Mouse (Mus musculus): Measurements from ENCODE around the gene Dock4. TPM values are rescaled to one million over a fixed set of nuclear protein-coding genes. Genes with fewer than 3 reads are reported as not detected.

The Dock4 gene
- polyA plus RNA-seq, 2 experiments = 7.7 to 12.2 TPM

- H3K9me3 ChIP-seq (ENCODE audit: control insufficient read depth, low read length) = no peaks in the 10 kb centered on the region
- H3K4me2 ChIP-seq (replicated peaks; ENCODE audit: low read depth, low read length, severe bottlenecking) = no peak overlapping the region
- H3K4me3 ChIP-seq (replicated peaks; ENCODE audit: low read length) = no peak overlapping the region
- H3K27me3 ChIP-seq (ENCODE audit: control insufficient read depth, insufficient read depth, low read length) = no peaks in the 10 kb centered on the region
- DNase-seq (ENCODE audit: low spot score) (no peak), ATAC-seq (ENCODE audit: low FRiP score, low read depth) (no peak)
- no peak overlapping the region for H3K9ac ChIP-seq (ENCODE audit: low read depth, low read length, severe bottlenecking)
- no peak overlapping the region for H3K27ac ChIP-seq (replicated peaks; ENCODE audit: low read depth, low read length)
- no peaks in the 10 kb centered on the region for H3K4me1 ChIP-seq (ENCODE audit: control insufficient read depth, insufficient read depth, low read length)
- no peaks in the 10 kb centered on the region for H3K36me3 ChIP-seq (ENCODE audit: control insufficient read depth, insufficient read depth, low read length)
- no peak for TF ChIP-seq POLR2A (IDR thresholded peaks at IDR 0.05; ENCODE audit: borderline replicate concordance, extremely low read depth, insufficient read depth, insufficient read length)
- 76% methylated on average over 4 of the region's 4 CpGs for WGBS
Observed at GRCm38 (mm10) chr12:40522468-40522867, 76.7 kb downstream of the Dock4 start.

- H3K9ac ChIP-seq (ENCODE audit: low read depth, low read length, severe bottlenecking) = no peak overlapping the region
- ATAC-seq (ENCODE audit: low FRiP score, low read depth) = no peak
- WGBS = 56% methylated on average over 4 of the region's 4 CpGs
- no peaks in the 10 kb centered on the region for H3K36me3 ChIP-seq (ENCODE audit: control insufficient read depth, insufficient read depth, low read length)
- no peak for TF ChIP-seq POLR2A (IDR thresholded peaks at IDR 0.05; ENCODE audit: borderline replicate concordance, extremely low read depth, insufficient read depth, insufficient read length)
- no peaks in the 10 kb centered on the region for H3K9me3 ChIP-seq (ENCODE audit: control insufficient read depth, low read length)
- no peaks in the 10 kb centered on the region for H3K27me3 ChIP-seq (ENCODE audit: control insufficient read depth, insufficient read depth, low read length)
- DNase-seq (ENCODE audit: low spot score) = no peak
- H3K27ac ChIP-seq (replicated peaks; ENCODE audit: low read depth, low read length) = no peak overlapping the region
- H3K4me3 ChIP-seq (replicated peaks; ENCODE audit: low read length) = no peak overlapping the region
- no peak overlapping the region for H3K4me2 ChIP-seq (replicated peaks; ENCODE audit: low read depth, low read length, severe bottlenecking)
- no peaks in the 10 kb centered on the region for H3K4me1 ChIP-seq (ENCODE audit: control insufficient read depth, insufficient read depth, low read length)
Observed at GRCm38 (mm10) chr12:40523020-40523419, 77.3 kb downstream of the Dock4 start.

DNA sequence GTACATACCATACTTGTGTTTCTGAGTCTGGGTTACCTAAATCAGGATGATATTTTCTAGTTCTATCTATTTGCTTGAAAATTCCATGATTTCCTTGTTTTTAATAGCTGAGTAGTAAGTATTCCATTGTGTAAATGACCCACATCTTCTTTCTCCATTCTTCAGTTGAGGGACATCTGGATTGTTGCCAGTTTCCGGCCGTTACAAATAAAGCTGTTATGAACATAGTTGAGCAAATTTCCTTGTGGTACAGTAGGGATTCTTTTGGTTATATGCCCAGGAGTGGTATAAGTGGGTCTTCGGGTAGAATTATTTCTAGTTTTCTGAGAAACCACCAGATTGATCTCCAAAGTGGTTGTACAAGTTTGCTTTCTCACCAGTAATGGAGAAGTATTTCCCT lies 79.3 kb downstream of the Dock4 start:
- Histone ChIP-seq H3K4me1 (ENCODE audit: control insufficient read depth, insufficient read depth, low read length) (no peaks in the 10 kb centered on the region), H3K9me3 (ENCODE audit: control insufficient read depth, low read length) (no peaks in the 10 kb centered on the region), H3K27ac (replicated peaks; ENCODE audit: low read depth, low read length) (no peak overlapping the region), H3K4me2 (replicated peaks; ENCODE audit: low read depth, low read length, severe bottlenecking) (no peak overlapping the region), H3K9ac (ENCODE audit: low read depth, low read length, severe bottlenecking) (no peak overlapping the region), H3K27me3 (ENCODE audit: control insufficient read depth, insufficient read depth, low read length) (no peaks in the 10 kb centered on the region), H3K4me3 (replicated peaks; ENCODE audit: low read length) (no peak overlapping the region), H3K36me3 (ENCODE audit: control insufficient read depth, insufficient read depth, low read length) (no peaks in the 10 kb centered on the region)
- WGBS = 81% methylated on average over 3 of the region's 3 CpGs
- no peak for DNase-seq (ENCODE audit: low spot score)
- TF ChIP-seq POLR2A (IDR thresholded peaks at IDR 0.05; ENCODE audit: borderline replicate concordance, extremely low read depth, insufficient read depth, insufficient read length) = no peak
- ATAC-seq (ENCODE audit: low FRiP score, low read depth) = no peak

DNA sequence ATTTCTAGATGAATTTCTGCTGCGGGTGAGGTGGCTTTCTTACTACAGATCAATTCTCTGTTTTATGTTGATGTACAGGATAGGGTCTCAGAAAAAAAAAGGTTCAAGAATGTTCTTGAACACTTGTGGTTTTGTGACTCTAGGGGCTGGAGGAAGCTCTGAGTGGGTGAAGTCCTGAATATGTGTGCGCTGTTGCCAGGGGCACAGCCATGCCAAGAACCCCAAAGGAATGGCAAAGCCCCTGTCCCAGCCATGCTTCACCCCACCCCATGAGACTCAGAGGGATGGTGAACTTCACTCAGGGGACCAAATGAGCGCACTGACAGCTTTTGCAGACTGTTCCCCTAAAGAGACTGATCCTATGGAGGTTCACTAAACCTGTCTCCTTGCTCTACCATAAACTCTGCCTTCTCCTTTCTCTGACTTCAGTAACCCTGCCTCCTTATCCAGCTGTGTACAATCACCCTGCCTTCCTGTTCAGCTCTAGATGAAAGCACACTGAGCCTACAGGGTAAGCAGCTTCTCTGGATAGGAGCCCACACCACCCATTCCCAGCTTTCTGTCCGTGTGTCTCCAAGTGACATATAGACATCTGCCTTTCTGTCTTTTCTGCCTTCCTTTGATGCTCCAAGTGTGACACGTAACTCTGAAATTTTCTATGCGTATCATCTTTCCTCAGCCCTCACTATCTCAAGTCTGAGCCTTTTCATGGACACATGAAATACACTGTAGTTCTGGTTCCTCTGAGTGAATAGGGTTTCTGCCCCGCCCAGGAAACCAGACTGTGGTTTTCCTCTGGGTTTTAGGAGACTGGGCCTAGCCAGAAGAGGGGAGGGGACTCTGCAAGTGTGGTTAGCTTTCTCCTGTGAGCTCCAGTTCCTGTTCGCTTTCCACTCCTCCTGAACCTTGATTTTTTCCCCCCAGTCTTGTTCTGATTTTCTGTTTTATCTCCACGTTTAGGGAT lies 90.2 kb downstream of the Dock4 start:
- Histone ChIP-seq H3K27ac (replicated peaks; ENCODE audit: low read depth, low read length) (no peak overlapping the region), H3K4me3 (replicated peaks; ENCODE audit: low read length) (no peak overlapping the region), H3K4me2 (replicated peaks; ENCODE audit: low read depth, low read length, severe bottlenecking) (no peak overlapping the region), H3K9me3 (ENCODE audit: control insufficient read depth, low read length) (peaks cover 3% of the 10 kb centered on the region; the same call in 1 of the 2 replicates), H3K9ac (ENCODE audit: low read depth, low read length, severe bottlenecking) (no peak overlapping the region), H3K4me1 (ENCODE audit: control insufficient read depth, insufficient read depth, low read length) (peaks cover 4% of the 10 kb centered on the region; the same call in 1 of the 2 replicates), H3K27me3 (ENCODE audit: control insufficient read depth, insufficient read depth, low read length) (no peaks in the 10 kb centered on the region), H3K36me3 (ENCODE audit: control insufficient read depth, insufficient read depth, low read length) (no peaks in the 10 kb centered on the region)
- peak; percentile 49 for DNase-seq (ENCODE audit: low spot score)
- ATAC-seq (ENCODE audit: low FRiP score, low read depth) = no peak
- no peak for TF ChIP-seq POLR2A (IDR thresholded peaks at IDR 0.05; ENCODE audit: borderline replicate concordance, extremely low read depth, insufficient read depth, insufficient read length)
- 77% methylated on average over 9 of the region's 9 CpGs for WGBS

GRCm38 (mm10) chr12:40537826-40538225 lies 92.1 kb downstream of the Dock4 start:
- H3K4me3 ChIP-seq (replicated peaks; ENCODE audit: low read length) = no peak overlapping the region
- ATAC-seq (ENCODE audit: low FRiP score, low read depth) (no peak), DNase-seq (ENCODE audit: low spot score) (no peak)
- peaks cover 4% of the 10 kb centered on the region; the same call in 1 of the 2 replicates for H3K4me1 ChIP-seq (ENCODE audit: control insufficient read depth, insufficient read depth, low read length)
- no peak overlapping the region for H3K9ac ChIP-seq (ENCODE audit: low read depth, low read length, severe bottlenecking)
- no peak overlapping the region for H3K27ac ChIP-seq (replicated peaks; ENCODE audit: low read depth, low read length)
- WGBS = 71% methylated on average over 1 of the region's 1 CpGs
- peaks cover 3% of the 10 kb centered on the region; the same call in 1 of the 2 replicates for H3K9me3 ChIP-seq (ENCODE audit: control insufficient read depth, low read length)
- no peak for TF ChIP-seq POLR2A (IDR thresholded peaks at IDR 0.05; ENCODE audit: borderline replicate concordance, extremely low read depth, insufficient read depth, insufficient read length)
- H3K36me3 ChIP-seq (ENCODE audit: control insufficient read depth, insufficient read depth, low read length) = no peaks in the 10 kb centered on the region
- no peak overlapping the region for H3K4me2 ChIP-seq (replicated peaks; ENCODE audit: low read depth, low read length, severe bottlenecking)
- no peaks in the 10 kb centered on the region for H3K27me3 ChIP-seq (ENCODE audit: control insufficient read depth, insufficient read depth, low read length)

All from limb, embryonic 14.5 days (tissue).